Mouse (Mus musculus) stomach, postnatal 0 days (tissue): ENCODE results near the gene Tppp. TPM values are rescaled to one million over a fixed set of nuclear protein-coding genes. Genes with fewer than 3 reads are reported as not detected.

Source experiments
- ATAC-seq: fragments of 200-750 bp; cut with Nextera tagmentation; 2 replicates; pipeline ENCODE4 v1.8.0; 2017; ENCODE audit not compliant: low FRiP score, low TSS enrichment
- DNase-seq: peaks from one replicate; pipeline ENCODE4 v3.0.0-alpha.2; 2016; ENCODE audit warnings: low spot score
- H3K27ac ChIP-seq: fragments of 300-500 bp; sonication (generic); replicated peaks from 2 replicates; pipeline ENCODE4 v1.5.1; 2014; ENCODE audit warnings: mild to moderate bottlenecking, control low read depth
- H3K27me3 ChIP-seq: fragments of 300-500 bp; sonication (generic); 2 replicates; pipeline ENCODE4 v1.6.1; 2014; ENCODE audit warnings: low read length; ENCODE audit not compliant: control insufficient read depth, insufficient read depth
- H3K36me3 ChIP-seq: fragments of 300-500 bp; sonication (generic); 2 replicates; pipeline ENCODE4 v1.6.1; 2014; ENCODE audit warnings: low read length, mixed read lengths; ENCODE audit not compliant: control insufficient read depth, insufficient read depth
- H3K4me1 ChIP-seq: fragments of 300-500 bp; sonication (generic); replicated peaks from 2 replicates; pipeline ENCODE4 v1.6.1; 2014; ENCODE audit warnings: antibody characterized with exemption; ENCODE audit not compliant: control insufficient read depth, insufficient read depth
- H3K4me2 ChIP-seq: fragments of 300-500 bp; sonication (generic); replicated peaks from 2 replicates; pipeline ENCODE4 v1.6.1; 2014; ENCODE audit warnings: low read depth, mild to moderate bottlenecking, control low read depth, moderate library complexity
- H3K4me3 ChIP-seq: fragments of 300-500 bp; sonication (generic); 2 replicates; pipeline ENCODE4 v1.5.1; 2014; ENCODE audit warnings: low read depth, low read length, control low read depth
- H3K9ac ChIP-seq: fragments of 300-500 bp; sonication (generic); 2 replicates; pipeline ENCODE4 v1.6.1; 2014; ENCODE audit warnings: mild to moderate bottlenecking, low read length, control low read depth, mixed read lengths
- H3K9me3 ChIP-seq: fragments of 300-500 bp; sonication (generic); 2 replicates; pipeline ENCODE4 v1.6.1; 2016; ENCODE audit warnings: low read length; ENCODE audit not compliant: control insufficient read depth
- CTCF ChIP-seq: IDR thresholded peaks from 2 replicates; pipeline ENCODE4 v1.5.1; 2016; ENCODE audit warnings: antibody characterized with exemption, low read depth, mild to moderate bottlenecking, moderate library complexity
- EP300 ChIP-seq: optimal IDR thresholded peaks from 2 replicates; pipeline ENCODE3; 2016; ENCODE audit warnings: antibody characterized with exemption
- WGBS: fragments of 180-500 bp; shearing (Covaris S2); extraction: QIAGEN DNeasy Blood & Tissue Kit; methylation state at CpG from one replicate; pipeline ENCODE4 v1.1.7; 2014; 5-methylcytosine and 5-hydroxymethylcytosine counted together
- polyA plus RNA-seq: library from polyadenylated mRNA; unstranded; fragments of >200 nt; fragmentation: Nextera tagmentation; extraction: Ambion mirVana; gene quantifications from 2 replicates; pipeline ENCODE4 v1.2.1, GENCODE M21; 2015

The Tppp gene
- polyA plus RNA-seq, 1 experiment from 2014 or later: 3.4 TPM

DNA sequence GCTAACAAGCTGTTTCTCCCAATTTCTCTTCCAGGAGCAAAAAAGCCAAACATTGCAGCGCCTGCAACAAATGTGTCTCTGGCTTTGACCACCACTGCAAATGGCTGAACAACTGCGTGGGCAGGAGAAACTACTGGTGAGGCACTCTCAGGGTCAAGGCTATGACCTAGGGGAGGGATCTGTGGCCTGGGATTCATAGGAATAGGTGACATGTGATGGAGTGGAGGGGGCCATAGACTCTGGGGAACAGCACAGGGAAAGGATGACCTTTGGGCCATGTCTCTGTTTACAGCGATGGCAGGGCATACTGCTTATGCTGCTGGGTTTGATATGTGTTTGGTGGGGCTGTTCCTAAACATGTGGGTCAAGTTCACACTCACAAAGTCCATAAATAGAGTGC, 34.7 kb upstream of the Tppp start:
- ATAC-seq (no peak), DNase-seq (no peak)
- no peaks in the 10 kb centered on the region for H3K36me3 ChIP-seq
- peaks cover 2% of the 10 kb centered on the region; the same call in 1 of the 2 replicates for H3K4me1 ChIP-seq
- 83% methylated on average over 3 of the region's 3 CpGs for WGBS
- no peak overlapping the region for H3K9ac ChIP-seq
- no peak overlapping the region for H3K4me3 ChIP-seq
- TF ChIP-seq EP300: no peak
- no peak for TF ChIP-seq CTCF
- H3K27ac ChIP-seq: no peak overlapping the region
- no peaks in the 10 kb centered on the region for H3K27me3 ChIP-seq
- H3K4me2 ChIP-seq: no peak overlapping the region
- no peaks in the 10 kb centered on the region for H3K9me3 ChIP-seq

- H3K36me3 ChIP-seq: no peaks in the 10 kb centered on the region
- no peaks in the 10 kb centered on the region for H3K4me1 ChIP-seq
- DNase-seq (no peak), ATAC-seq (no peak)
- H3K4me3 ChIP-seq: no peak overlapping the region
- no peak overlapping the region for H3K4me2 ChIP-seq
- TF ChIP-seq CTCF (no peak), EP300 (no peak)
- H3K27ac ChIP-seq: no peak overlapping the region
- H3K27me3 ChIP-seq: no peaks in the 10 kb centered on the region
- H3K9ac ChIP-seq: no peak overlapping the region
- no peaks in the 10 kb centered on the region for H3K9me3 ChIP-seq
- WGBS: 84% methylated on average over 5 of the region's 5 CpGs
Measured at GRCm38 (mm10) chr13:73976935-73977334, 32.3 kb upstream of the Tppp start.

DNA sequence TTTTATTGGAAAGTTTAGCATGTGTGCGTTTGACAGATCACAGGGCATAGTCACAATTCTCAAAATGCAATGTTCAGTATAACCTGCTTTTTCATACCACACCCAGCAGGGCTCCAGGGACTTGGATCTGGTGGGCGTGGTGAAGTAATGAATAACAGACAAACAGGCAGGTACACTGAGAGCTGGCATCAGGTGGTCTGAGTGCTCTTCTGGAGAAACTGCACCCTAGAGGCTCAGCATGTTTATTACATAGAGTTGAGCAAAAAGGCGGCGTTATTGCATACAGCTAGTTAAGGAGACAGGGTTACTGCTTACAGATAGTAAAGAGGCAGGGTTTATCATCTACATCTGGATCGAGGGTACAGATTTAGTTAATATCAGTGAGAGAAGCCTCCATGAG, 18.9 kb upstream of the Tppp start:
- Histone ChIP-seq H3K27ac (no peak overlapping the region), H3K4me3 (no peak overlapping the region), H3K9ac (no peak overlapping the region), H3K4me1 (no peaks in the 10 kb centered on the region), H3K27me3 (no peaks in the 10 kb centered on the region), H3K36me3 (no peaks in the 10 kb centered on the region), H3K4me2 (no peak overlapping the region), H3K9me3 (no peaks in the 10 kb centered on the region)
- WGBS: 63% methylated on average over 5 of the region's 5 CpGs
- no peak for DNase-seq
- peak; percentile 53; the same call in 1 of the 2 replicates for ATAC-seq
- no peak for TF ChIP-seq EP300
- peak; percentile 31; the same call in 1 of the 2 replicates for TF ChIP-seq CTCF

GRCm38 (mm10) chr13:73990761-73991160, 18.4 kb upstream of the Tppp start:
- DNase-seq (no peak), ATAC-seq (peak; percentile 18; the same call in 1 of the 2 replicates)
- H3K4me3 ChIP-seq: no peak overlapping the region
- H3K9ac ChIP-seq: no peak overlapping the region
- WGBS: 62% methylated on average over 2 of the region's 2 CpGs
- H3K36me3 ChIP-seq: no peaks in the 10 kb centered on the region
- no peaks in the 10 kb centered on the region for H3K4me1 ChIP-seq
- H3K4me2 ChIP-seq: no peak overlapping the region
- H3K9me3 ChIP-seq: no peaks in the 10 kb centered on the region
- TF ChIP-seq EP300: no peak
- no peak for TF ChIP-seq CTCF
- H3K27ac ChIP-seq: no peak overlapping the region
- no peaks in the 10 kb centered on the region for H3K27me3 ChIP-seq

- H3K27ac ChIP-seq: no peak overlapping the region
- H3K9me3 ChIP-seq: no peaks in the 10 kb centered on the region
- ATAC-seq: no peak
- 78% methylated on average over 5 of the region's 5 CpGs for WGBS
- DNase-seq: no peak
- TF ChIP-seq CTCF: no peak
- TF ChIP-seq EP300: no peak
- no peak overlapping the region for H3K9ac ChIP-seq
- no peaks in the 10 kb centered on the region for H3K4me1 ChIP-seq
- no peak overlapping the region for H3K4me3 ChIP-seq
- no peaks in the 10 kb centered on the region for H3K27me3 ChIP-seq
- no peaks in the 10 kb centered on the region for H3K36me3 ChIP-seq
- H3K4me2 ChIP-seq: no peak overlapping the region
Measured at GRCm38 (mm10) chr13:73991267-73991666, 17.9 kb upstream of the Tppp start.

GRCm38 (mm10) chr13:73996456-73996855, 12.8 kb upstream of the Tppp start:
- no peaks in the 10 kb centered on the region for H3K4me1 ChIP-seq
- TF ChIP-seq EP300: no peak
- no peak for TF ChIP-seq CTCF
- no peaks in the 10 kb centered on the region for H3K36me3 ChIP-seq
- no peak overlapping the region for H3K27ac ChIP-seq
- DNase-seq (no peak), ATAC-seq (no peak)
- H3K4me3 ChIP-seq: no peak overlapping the region
- no peak overlapping the region for H3K4me2 ChIP-seq
- no peaks in the 10 kb centered on the region for H3K9me3 ChIP-seq
- H3K27me3 ChIP-seq: no peaks in the 10 kb centered on the region
- 79% methylated on average over 4 of the region's 4 CpGs for WGBS
- no peak overlapping the region for H3K9ac ChIP-seq
